Mouse (Mus musculus) cerebellum, adult 11 months (tissue): ENCODE results near the gene Crabp1.

Experiments used
- DNase-seq: peaks from one replicate; pipeline ENCODE4 v3.0.0; 2022

The Crabp1 gene

DNA sequence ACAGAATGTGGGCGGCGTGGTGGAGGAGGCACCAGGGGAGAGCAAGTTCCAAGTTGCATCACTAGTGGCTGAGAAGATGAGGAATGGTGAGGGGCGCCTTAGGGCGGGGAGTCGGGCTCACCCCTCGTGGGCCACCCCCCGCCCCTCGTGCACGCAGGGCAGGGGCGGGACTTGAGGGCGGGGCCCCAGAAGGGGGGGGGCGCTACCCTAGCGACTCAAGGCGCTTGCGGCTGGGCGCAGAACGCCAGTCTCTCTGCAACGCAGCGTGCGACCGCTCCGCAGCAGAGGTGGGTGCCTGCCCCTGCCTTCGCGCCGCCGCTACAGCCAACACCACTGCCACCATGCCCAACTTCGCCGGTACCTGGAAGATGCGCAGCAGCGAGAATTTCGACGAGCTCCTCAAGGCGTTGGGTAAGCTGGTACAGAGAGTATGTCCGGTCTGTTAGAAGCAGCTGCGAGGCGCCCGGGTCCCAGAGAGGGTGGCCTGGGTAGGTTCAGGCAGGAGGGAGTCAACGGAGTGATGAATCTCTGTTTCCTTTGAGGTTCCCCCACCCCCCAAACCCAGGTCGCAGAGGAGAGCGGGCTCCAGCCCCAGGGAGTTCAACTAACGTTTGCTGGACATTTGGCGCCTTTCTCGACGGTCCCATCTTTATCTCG is at the start of gene Crabp1:
Gene Crabp1 (plus strand): TSS at position 188 of the 657 bp plus-strand sequence.
- DNase-seq = no peak

- no peak for DNase-seq
Measured at GRCm38 (mm10) chr9:54715776-54716175, 48.8 kb upstream of the Crabp1 start.

DNA sequence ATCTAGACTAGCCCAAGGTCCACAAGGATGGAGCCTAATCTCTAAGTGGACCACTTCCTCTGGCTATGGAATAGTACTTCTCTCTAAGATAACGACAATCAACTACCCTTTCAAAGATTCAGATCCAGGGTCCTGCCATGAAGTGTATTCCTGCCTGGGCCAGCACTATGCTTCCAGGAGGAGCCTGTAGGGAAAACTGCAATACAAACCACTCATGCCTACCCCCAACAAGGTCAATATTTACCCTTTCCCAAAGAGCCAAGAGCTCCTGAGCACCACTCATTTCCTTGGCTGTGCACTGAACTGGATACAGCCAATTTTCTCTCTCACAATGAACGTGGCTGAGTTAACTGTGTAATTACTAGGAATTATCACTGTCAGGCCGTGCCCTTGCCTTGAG is 47.0 kb upstream of the Crabp1 start:
- no peak for DNase-seq

DNA sequence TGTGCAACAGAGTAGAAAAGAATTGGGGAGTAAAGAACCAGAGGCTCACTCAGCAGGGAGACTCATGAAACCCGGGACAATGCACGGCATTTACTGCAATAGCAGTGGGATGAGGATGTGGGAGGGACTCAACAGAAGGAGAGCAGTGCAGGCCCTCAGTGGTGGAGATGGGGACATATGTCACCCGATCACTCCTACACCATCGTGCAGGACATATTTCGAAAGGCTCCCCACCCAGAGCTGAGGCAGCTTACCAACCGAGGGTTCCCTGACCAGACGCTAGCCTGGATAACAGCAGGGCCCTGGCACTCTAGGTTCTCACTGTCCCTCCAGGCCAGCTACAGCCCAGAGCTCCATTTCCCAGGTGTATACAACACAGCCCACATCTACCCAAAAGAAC is 42.4 kb upstream of the Crabp1 start:
- DNase-seq = no peak

DNA sequence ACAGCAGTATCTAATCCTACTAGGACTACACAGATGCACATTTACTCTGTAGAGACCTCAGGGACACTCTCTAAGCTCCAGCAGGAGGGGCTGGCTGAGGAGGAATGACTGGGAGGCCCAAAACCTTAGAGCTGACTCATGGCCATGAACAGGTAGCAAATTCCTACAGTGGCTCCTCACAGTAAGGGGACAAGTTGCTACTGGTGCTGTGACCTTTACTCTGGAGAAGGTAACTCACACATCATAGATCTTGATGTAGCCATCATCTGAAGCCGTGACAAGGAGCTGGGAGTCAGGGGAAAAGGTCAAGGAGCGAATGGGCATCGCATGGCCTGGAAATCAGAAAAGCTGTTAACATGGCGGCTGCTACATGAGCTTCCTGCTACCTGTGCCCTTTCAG is 42.0 kb upstream of the Crabp1 start:
- no peak for DNase-seq

DNA sequence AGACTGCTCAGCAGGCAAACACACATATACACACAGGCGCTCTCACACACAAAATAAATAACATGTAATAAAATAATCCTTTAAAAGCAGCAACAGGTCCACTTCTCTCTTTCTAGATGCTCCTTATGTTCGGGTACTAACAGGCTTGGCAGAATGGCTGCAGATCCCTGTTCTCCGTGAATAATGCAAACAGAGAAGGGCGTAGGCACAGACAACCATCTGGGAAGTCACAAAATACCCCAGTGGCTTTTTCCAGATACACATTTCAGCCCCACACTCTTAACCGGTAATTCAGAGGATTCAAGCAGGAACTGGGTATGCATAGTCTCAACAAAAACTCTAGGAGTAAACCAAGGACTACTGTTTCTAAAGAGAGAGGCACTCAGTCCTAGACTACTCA is 38.2 kb upstream of the Crabp1 start:
- no peak for DNase-seq

DNA sequence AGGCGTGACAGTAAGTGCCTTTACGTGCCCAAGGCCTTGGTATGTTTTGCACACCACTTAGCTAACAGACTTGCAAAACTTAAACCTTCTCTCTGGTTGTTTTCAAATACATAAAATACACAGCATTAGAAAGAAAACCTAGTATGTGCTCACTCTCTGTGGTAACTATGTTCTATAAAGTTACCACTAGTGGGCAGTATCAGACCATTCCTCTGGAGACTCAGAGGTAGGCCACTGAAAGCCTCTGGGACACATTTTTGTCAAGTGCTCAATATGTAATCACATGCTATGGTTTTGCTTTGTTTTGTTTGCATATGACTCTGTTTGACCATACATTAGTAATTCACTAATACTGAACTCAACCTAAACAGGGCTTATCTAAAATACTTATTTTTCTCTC is 32.4 kb upstream of the Crabp1 start:
- no peak for DNase-seq

- peak; percentile 95 for DNase-seq
Measured at GRCm38 (mm10) chr9:54733921-54734638, 30.5 kb upstream of the Crabp1 start, which contains the start of gene Wdr61. TSS of gene Wdr61 (minus strand) at chr9:54734519.

- no peak for DNase-seq
Measured at GRCm38 (mm10) chr9:54734639-54735252, 29.8 kb upstream of the Crabp1 start.

DNA sequence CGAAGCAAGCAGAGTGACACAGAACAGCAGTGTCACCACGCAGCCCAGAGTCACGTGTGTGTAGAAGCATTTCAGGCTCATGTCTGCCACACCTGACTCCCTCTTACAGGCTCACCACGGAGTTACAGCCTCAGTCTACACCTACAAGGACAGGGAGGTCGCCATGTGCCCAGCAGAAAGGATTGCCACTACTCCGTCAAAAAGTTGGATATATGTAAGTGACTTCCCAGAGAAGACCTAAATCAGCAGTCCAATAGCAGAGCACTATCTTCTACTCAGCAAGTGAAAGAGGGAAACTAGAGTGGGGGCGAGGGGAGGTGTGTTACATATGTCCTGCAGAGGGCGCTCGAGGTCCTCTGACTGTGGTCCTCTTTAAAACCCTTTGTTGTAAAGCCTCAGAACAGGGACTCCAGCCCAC is 28.3 kb upstream of the Crabp1 start:
- DNase-seq = peak; percentile 24

DNA sequence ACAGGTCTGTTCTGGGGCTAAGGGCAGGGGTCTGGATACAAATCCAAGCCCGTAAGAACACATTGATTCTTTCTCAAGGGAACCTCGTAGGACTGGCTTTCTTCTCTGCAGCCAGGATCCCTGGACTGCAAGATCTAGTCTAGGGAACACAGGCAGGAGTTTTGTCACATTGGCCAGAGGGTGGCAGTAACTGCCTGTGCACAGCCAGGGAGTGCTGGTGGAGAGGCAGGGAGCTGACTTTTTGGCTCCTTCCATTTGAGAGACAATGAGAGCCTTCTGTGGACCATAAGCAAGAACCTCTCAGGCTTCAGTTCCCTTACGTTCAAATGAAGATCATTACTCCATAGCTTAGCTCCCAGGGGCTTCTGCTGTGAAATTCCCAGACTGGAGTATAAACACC is 26.2 kb upstream of the Crabp1 start:
- DNase-seq = no peak

DNA sequence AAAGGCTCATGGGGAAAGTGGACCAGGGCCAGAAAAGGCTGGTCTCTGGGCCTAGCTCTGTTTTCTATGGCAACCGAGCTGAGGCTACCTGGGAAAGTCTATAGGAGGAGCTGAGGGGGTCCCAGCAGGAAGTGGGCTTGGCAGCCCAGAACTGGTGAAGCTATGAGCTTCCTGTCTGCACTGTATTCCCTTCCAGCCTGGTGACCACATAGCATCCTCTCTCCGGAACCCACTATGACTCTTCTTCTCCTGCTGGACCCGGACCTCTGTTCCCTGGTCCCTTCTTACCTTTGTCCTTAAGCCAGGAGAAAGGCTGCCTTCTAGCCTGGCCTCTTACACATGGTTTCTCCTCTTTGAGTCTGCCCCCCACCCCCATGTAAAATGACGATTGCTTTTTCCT is 20.7 kb upstream of the Crabp1 start:
- no peak for DNase-seq

DNA sequence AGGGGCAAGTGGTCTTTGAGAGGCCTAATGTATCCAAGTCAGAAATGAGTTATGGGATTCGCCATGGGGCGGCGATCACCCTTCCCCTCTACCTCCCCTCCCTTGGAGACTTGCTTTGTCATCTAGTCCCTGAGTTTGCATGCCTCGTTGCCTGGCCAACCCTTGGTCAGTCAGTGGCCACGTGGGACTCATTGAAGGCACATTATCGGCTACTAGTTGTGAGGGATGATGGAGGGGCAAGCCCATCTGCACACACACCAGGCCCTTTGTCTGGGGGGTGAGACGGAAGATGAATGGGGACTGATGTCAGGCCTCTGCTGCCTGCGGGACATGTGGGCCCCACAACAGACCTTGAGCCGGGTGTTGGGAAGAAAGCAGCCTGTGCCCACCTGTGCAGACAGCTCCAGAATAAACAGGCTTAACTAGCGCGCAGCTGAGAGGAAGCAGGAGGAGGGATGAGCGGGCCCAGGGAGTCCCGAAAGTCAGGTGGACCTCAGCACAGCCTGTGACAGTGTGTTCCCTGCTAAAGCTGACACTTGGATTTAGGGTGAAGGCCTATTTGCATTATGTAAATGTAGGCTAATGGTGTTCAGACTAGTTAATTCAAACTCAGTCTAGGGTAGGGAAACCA is 18.7 kb upstream of the Crabp1 start:
- DNase-seq = no peak

DNA sequence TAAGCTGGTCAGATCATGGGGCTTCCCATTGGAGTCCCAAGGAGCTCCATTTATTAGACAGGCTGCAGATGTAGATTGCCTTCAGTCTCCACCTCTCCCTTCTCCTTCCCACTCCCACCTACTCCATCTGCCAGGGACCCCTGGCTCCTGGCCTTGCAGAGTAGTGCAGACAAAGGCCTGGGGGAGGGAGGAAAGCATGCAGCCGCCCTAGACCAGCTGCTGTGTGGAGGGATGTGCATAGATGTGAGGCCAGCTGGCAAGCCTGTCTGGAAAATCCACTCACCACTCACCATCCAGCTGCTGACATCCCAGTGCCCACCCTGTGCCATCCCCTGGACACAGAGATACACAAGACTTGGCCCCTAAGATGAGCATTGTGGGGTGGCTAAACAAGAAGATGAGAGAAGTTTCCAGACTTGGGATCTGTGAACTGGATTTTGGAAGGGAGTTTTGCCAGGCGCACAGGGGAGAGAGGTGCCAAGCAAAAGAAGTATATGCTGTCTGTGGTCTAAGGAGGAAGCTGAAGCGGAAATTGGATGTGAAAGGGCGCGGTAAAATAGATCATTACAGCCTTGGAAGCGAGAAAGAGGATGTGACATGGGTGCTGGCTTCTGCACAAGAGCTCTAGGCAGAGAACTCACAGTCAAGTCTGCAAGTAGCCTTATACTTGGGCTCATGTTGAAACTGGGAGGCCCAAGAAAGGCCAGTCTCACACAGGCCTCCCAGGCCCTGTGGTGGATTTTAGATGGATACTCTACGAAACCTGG is 14.2 kb upstream of the Crabp1 start:
- DNase-seq = no peak

GRCm38 (mm10) chr9:54751684-54752083 is 12.9 kb upstream of the Crabp1 start:
- no peak for DNase-seq

DNA sequence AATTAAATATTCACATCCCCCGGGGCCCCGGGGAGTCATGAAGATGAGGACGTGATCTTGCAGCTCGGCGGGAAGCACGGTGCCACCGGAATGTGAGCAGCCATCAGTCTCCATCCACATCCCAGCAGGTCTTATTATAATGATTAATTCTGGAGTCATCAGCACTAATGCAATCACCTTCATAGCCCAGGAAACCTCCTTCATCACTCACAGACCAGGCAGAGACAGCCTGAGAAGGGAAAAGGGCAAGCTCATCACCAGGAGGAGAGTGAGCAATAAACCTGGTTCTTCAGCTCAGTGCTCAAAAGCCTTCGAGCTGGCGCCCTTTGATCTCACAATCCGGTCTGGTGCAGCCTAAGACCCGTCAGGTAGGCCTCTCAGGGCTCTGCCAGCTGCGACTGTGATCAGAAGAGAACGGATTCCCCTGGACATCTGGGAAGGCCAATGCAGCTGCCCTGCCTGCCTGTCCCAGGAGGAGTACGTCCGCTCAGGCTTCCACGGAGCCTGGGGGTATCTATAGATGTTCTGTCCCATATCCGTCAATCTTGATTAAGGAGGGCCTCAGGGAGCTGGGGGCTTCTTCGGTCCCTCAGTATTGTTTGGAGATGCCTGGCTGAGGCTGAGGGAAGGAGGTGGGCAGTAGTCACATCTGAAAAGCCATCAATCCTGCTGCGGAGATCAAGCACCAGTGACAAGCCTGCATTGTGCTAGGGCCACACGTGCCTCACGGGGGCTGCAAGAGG is 12.2 kb upstream of the Crabp1 start:
- DNase-seq = no peak

DNA sequence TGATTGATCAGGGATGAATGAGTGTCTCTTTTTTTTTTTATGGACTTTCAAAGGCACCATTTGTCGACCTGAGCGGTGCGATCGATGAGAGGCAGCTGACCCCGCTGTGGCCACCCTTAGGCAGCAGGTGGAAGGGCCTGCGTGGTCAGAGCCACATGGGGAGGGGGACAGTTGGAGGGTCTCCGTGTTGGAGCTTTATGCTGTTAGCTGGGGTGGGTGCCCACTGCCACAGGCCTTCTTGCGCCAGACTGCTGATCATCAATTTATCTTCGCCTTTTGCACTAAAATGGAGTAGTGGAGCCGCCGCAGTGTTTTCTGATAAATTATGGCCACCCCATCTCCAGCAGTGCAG is 11.6 kb upstream of the Crabp1 start:
- no peak for DNase-seq

DNA sequence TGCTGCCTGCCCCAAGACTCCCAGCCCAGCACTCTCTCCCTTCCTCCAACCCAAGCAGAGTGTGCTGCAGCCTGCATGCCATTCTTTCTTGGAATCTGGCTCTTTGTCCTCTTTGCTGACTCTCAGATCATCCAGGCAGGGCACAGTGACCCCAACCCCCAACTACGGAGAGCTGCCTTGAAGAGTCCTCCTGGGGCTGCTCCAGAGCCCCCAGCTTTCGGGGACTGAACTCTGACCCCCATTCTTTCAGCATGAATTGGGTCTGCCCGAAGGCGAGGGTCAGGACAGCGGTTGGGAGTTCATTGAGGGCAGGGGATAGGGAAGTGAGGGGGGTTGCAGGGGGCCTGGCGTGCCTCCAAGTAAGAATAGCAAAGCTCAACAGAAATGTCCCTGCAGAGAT is 5.0 kb upstream of the Crabp1 start:
- DNase-seq = no peak

DNA sequence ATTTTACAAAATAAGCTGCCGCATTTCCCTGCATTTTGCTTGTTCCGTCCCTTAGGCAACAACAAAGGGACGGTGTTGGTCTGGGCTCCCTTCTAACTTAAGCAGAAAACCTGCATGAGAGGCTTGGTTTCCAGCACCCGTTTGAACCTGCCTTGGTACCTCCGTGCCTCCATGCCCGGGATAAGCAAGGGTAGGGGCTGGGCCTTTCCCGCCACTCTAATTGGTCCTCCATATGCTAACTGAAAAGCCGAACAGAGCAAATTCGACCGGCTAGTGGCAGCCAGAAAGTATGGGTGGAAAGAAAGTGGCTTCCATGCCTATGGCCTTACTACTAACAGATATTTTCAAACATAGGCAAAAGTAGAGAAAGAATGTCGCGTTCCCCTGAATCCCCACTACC is 457 bp upstream of the Crabp1 start:
- DNase-seq = no peak

DNA sequence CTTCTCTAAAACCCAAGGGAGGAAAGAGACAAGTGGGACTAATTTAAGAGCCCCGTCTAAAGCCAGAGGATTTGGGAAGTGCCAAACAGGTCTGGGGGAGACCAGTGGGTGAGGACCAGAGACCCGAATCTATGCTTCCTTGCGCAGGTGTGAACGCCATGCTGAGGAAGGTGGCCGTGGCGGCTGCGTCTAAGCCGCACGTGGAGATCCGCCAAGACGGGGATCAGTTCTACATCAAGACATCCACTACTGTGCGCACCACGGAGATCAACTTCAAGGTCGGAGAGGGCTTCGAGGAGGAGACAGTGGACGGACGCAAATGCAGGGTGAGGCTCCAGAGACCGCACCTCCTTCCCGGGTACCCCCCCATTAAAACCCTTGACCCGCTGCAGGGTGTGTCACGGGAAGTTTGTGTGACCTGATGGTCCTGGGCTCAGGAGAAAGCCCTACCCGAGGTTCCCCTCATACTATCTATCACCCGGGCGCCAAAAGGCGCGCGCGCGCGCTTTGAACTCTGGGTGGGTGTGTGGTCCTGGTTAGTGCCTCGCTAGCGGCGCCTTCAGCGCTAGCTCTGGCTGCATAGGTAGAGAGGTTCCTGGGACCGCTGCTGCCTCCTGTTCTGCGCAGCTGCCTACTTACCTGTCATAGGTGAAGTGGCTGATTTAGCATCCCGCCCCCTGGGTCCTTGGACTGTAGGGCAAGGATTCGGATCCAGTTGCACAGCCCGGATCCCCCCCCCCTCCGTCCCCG is 963 bp downstream of the Crabp1 start:
- no peak for DNase-seq

DNA sequence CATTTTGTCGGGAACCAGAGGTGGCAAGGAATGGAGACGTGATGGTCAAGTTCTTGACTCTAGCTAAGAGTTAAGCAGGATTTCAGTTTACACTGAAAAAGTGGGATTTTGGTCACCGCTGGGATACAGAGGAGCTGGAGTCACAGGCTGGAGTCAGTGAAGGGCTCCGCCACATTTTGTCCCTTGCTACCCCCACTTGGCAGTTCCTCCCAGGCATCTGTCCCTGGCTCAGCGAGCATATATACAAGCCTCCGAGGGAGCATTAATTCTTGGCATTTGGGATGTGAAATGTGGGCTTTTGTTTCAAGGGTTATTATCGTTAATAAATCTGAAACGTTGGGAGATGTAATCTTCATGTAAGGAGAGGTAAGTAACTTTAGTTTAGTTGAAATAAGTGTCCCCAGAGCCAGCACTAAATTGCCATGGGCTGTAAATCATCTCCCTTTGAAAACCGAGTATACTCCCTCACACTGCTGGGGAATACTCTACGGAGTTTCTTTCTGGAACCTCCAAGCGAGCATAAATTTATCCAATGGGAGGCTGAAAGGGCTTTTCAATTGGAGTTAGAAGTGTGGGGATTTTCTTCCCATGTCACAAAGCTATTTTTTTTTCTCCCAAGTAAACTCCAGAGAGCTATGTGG is 5.7 kb downstream of the Crabp1 start:
- no peak for DNase-seq
